Mouse (Mus musculus): Measurements from ENCODE around the gene Olfr765. TPM values are rescaled to one million over a fixed set of nuclear protein-coding genes. Genes with fewer than 3 reads are reported as not detected.

Gene Olfr765
- total and polyA plus RNA-seq, 3 experiments: not detected

DNA sequence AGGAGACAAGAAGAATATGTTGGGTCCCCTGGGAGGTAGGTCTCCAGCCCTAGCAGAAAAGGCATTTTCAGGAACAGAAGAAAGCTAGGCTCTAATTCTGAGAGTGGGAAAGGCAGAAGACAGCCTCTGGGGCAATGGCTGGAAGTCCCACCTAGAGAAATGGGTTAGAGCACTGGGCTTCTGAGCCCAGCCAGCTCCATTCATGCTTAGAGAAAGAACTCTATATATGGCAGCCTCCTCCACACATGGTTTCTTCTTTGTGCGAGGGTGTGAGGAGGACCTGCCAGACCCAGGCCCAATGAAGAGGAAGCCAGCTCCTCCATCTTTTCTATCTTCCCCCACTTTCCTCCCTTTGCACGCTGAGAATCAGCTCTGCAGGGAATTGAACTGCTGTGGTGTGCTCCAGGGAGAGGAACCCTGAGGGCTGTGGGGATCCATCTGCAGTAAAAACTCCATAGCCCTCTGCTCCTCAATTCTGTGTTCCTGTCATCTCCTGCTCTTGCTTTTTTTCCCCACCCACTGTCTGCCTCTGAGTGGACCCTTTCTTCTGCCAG is 39.4 kb downstream of the Olfr765 start, which contains the start of gene Olfr763:
TSS of gene Olfr763 (plus strand) at position 504 of the 554 bp plus-strand sequence.
- Histone ChIP-seq H3K79me2 (replicated peaks; ENCODE audit: control insufficient read depth, extremely low read depth, insufficient read depth, poor library complexity, severe bottlenecking) (no peaks in the 10 kb centered on the region), H3K9me3 (replicated peaks; ENCODE audit: low read length) (no peaks in the 10 kb centered on the region), H3K36me3 (replicated peaks in 1 of 2; ENCODE audit: control insufficient read depth in 1 of 2, insufficient read depth in 1 of 2, low read length in 1 of 2) (no peaks in the 10 kb centered on the region), H3K27me3 (replicated peaks) (no peaks in the 10 kb centered on the region), H3K4me3 (replicated peaks in 1 of 3; ENCODE audit: low read depth in 2 of 3, low read length in 2 of 3, poor library complexity in 1 of 3) (no peak within 1 kb of the TSS), H3K4me1 (ENCODE audit: control insufficient read depth in 1 of 2, insufficient read depth in 2 of 2) (peaks cover 0 to 8% of the 10 kb centered on the region in 2 experiments; a peak in 2 of 4 replicates), H3K4me2 (ENCODE audit: insufficient read depth, low read depth, poor library complexity, severe bottlenecking) (no peak within 1 kb of the TSS), H3K27ac (ENCODE audit: insufficient read depth, low read depth) (no peak within 1 kb of the TSS), H3K9ac (ENCODE audit: insufficient read depth, low read depth) (no peak within 1 kb of the TSS)
- no peak for DNase-seq (ENCODE audit: extremely low read depth)
- in situ Hi-C loops (cut with MboI; ENCODE audit: low pct_ligation_motif_present, low pct_unique_long_range_greater_than_20kb, low sequenced_read_pairs): no loop called here
- dilution Hi-C loops (cut with MboI; ENCODE audit: extremely low pct_ligation_motif_present, extremely low pct_unique_long_range_greater_than_20kb, low sequenced_read_pairs): no loop called here
- TF ChIP-seq TBP (conservative IDR thresholded peaks at IDR 0.05; ENCODE audit: low read depth, low read length) (no peak), ZC3H11A (IDR thresholded peaks at IDR 0.05; ENCODE audit: low read depth, low read length) (no peak), JUND (conservative IDR thresholded peaks at IDR 0.05; ENCODE audit: low read depth, low read length) (no peak), MXI1 (IDR thresholded peaks at IDR 0.05; ENCODE audit: low read depth, low read length) (no peak), CTCF (conservative IDR thresholded peaks at IDR 0.05 in 1 of 2, IDR thresholded peaks at IDR 0.05 in 1 of 2; ENCODE audit: low read depth in 2 of 2, low read length in 2 of 2) (no peak), KAT2A (IDR thresholded peaks at IDR 0.05; ENCODE audit: insufficient replicate concordance, low read length) (no peak), USF1 (IDR thresholded peaks at IDR 0.05; ENCODE audit: low read depth, low read length) (no peak), ETS1 (conservative IDR thresholded peaks at IDR 0.05; ENCODE audit: low read depth, low read length) (no peak), E2F4 (IDR thresholded peaks at IDR 0.05; ENCODE audit: insufficient replicate concordance, low read depth, low read length) (no peak), JUN (IDR thresholded peaks at IDR 0.05; ENCODE audit: insufficient read depth, low read depth, low read length) (no peak), SMC3 (IDR thresholded peaks at IDR 0.05; ENCODE audit: low read depth, low read length) (no peak), ZMIZ1 (IDR thresholded peaks at IDR 0.05; ENCODE audit: low read depth, low read length) (no peak), CHD2 (IDR thresholded peaks at IDR 0.05; ENCODE audit: low read length) (no peak), RCOR1 (conservative IDR thresholded peaks at IDR 0.05; ENCODE audit: low read depth, low read length) (no peak), USF2 (conservative IDR thresholded peaks at IDR 0.05; ENCODE audit: low read depth, low read length) (no peak), GABPA (IDR thresholded peaks at IDR 0.05; ENCODE audit: insufficient replicate concordance, low read depth, low read length) (no peak), PAX5 (IDR thresholded peaks at IDR 0.05; ENCODE audit: low read length) (no peak), ZKSCAN1 (IDR thresholded peaks at IDR 0.05; ENCODE audit: borderline replicate concordance, low read depth, low read length) (no peak), RAD21 (IDR thresholded peaks at IDR 0.05; ENCODE audit: low read depth, low read length) (no peak), POLR2AphosphoS2 (IDR thresholded peaks at IDR 0.05; ENCODE audit: low read depth, low read length) (no peak)
